Mouse (Mus musculus): ENCODE results near the gene Ntm. TPM values are rescaled to one million over a fixed set of nuclear protein-coding genes. Genes with fewer than 3 reads are reported as not detected.

Ntm gene
- total and polyA plus RNA-seq, 3 experiments = not detected

GRCm38 (mm10) chr9:29802990-29803737 lies 159.8 kb downstream of the Ntm start:
- Histone ChIP-seq H3K4me1 (ENCODE audit: control insufficient read depth in 1 of 2, insufficient read depth in 2 of 2, low read length in 2 of 2) (no peaks in the 10 kb centered on the region), H3K9ac (ENCODE audit: control insufficient read depth, low read depth, low read length, poor library complexity, severe bottlenecking) (no peak overlapping the region), H3K4me3 (ENCODE audit: control insufficient read depth in 1 of 2, insufficient read depth in 1 of 2, low read depth in 2 of 2, low read length in 2 of 2) (no peak overlapping the region), H3K36me3 (ENCODE audit: control insufficient read depth in 1 of 2, insufficient read depth in 2 of 2, low read length in 2 of 2) (no peaks in the 10 kb centered on the region), H3K27ac (ENCODE audit: control insufficient read depth, low read depth, low read length) (no peak overlapping the region), H3K79me2 (ENCODE audit: control insufficient read depth, insufficient read depth, low read length, poor library complexity) (no peaks in the 10 kb centered on the region), H3K27me3 (ENCODE audit: control insufficient read depth in 1 of 2, insufficient read depth in 2 of 2, low read length in 2 of 2) (no peaks in the 10 kb centered on the region), H3K9me3 (replicated peaks; ENCODE audit: insufficient read depth, low read length) (no peaks in the 10 kb centered on the region)
- no peak for DNase-seq (ENCODE audit: low read depth, low spot score)
- TF ChIP-seq USF1 (IDR thresholded peaks at IDR 0.05; ENCODE audit: low read depth, low read length) (no peak), HCFC1 (IDR thresholded peaks at IDR 0.05; ENCODE audit: low read depth, low read length) (no peak)

- TF ChIP-seq POLR2A (IDR thresholded peaks at IDR 0.05; ENCODE audit: control insufficient read depth in 1 of 2, insufficient read depth in 1 of 2, low read depth in 1 of 2, low read length in 2 of 2, poor library complexity in 1 of 2) (no peak), GATA1 (IDR thresholded peaks at IDR 0.05; ENCODE audit: low read depth, low read length) (no peak), ETS1 (IDR thresholded peaks at IDR 0.05; ENCODE audit: low read depth, low read length) (no peak), EP300 (IDR thresholded peaks at IDR 0.05; ENCODE audit: low read depth in 1 of 2, low read length in 2 of 2) (no peak), BHLHE40 (IDR thresholded peaks at IDR 0.05; ENCODE audit: borderline replicate concordance, low read depth, low read length) (no peak), SIN3A (IDR thresholded peaks at IDR 0.05; ENCODE audit: low read length) (no peak), MYC (IDR thresholded peaks at IDR 0.05; ENCODE audit: low read depth, low read length) (no peak), ZC3H11A (IDR thresholded peaks at IDR 0.05; ENCODE audit: low read depth, low read length) (no peak), TBP (IDR thresholded peaks at IDR 0.05; ENCODE audit: low read depth, low read length) (no peak), HCFC1 (IDR thresholded peaks at IDR 0.05; ENCODE audit: low read depth, low read length) (no peak), MEF2A (IDR thresholded peaks at IDR 0.05; ENCODE audit: extremely low read depth, insufficient replicate concordance, low read depth, low read length, poor library complexity, severe bottlenecking) (no peak), USF1 (IDR thresholded peaks at IDR 0.05; ENCODE audit: low read depth, low read length) (no peak), UBTF (IDR thresholded peaks at IDR 0.05; ENCODE audit: borderline replicate concordance, insufficient read depth, low read depth, low read length) (no peak), ELF1 (IDR thresholded peaks at IDR 0.05; ENCODE audit: low read depth, low read length) (no peak), E2F4 (IDR thresholded peaks at IDR 0.05; ENCODE audit: borderline replicate concordance, low read depth, low read length) (no peak), TCF12 (IDR thresholded peaks at IDR 0.05; ENCODE audit: low read depth, low read length) (no peak), MAFK (IDR thresholded peaks at IDR 0.05; ENCODE audit: borderline replicate concordance, low read depth, low read length) (no peak), ZNF384 (IDR thresholded peaks at IDR 0.05; ENCODE audit: low read depth, low read length) (no peak), NRF1 (IDR thresholded peaks at IDR 0.05; ENCODE audit: insufficient read depth, low read depth, low read length, poor library complexity, severe bottlenecking) (no peak), CHD1 (IDR thresholded peaks at IDR 0.05; ENCODE audit: low read depth, low read length) (no peak)
- no peak overlapping the region for H3K9ac ChIP-seq (ENCODE audit: control insufficient read depth, low read depth, low read length, poor library complexity, severe bottlenecking)
- H3K27ac ChIP-seq (ENCODE audit: control insufficient read depth, low read depth, low read length) = no peak overlapping the region
- no peaks in the 10 kb centered on the region for H3K9me3 ChIP-seq (replicated peaks; ENCODE audit: insufficient read depth, low read length)
- no peaks in the 10 kb centered on the region for H3K36me3 ChIP-seq (ENCODE audit: control insufficient read depth in 1 of 2, insufficient read depth in 2 of 2, low read length in 2 of 2)
- no peaks in the 10 kb centered on the region for H3K27me3 ChIP-seq (ENCODE audit: control insufficient read depth in 1 of 2, insufficient read depth in 2 of 2, low read length in 2 of 2)
- H3K4me1 ChIP-seq (ENCODE audit: control insufficient read depth in 1 of 2, insufficient read depth in 2 of 2, low read length in 2 of 2) = no peaks in the 10 kb centered on the region
- no peak overlapping the region for H3K4me3 ChIP-seq (ENCODE audit: control insufficient read depth in 1 of 2, insufficient read depth in 1 of 2, low read depth in 2 of 2, low read length in 2 of 2)
- no peaks in the 10 kb centered on the region for H3K79me2 ChIP-seq (ENCODE audit: control insufficient read depth, insufficient read depth, low read length, poor library complexity)
- no peak for DNase-seq (ENCODE audit: low read depth, low spot score)
Observed at GRCm38 (mm10) chr9:29802071-29802705, 160.8 kb downstream of the Ntm start.

Data from MEL (cell line).